Mouse (Mus musculus) spleen, adult 2 months (tissue): ENCODE results near the gene Pced1a.

Experiments used
- CTCF ChIP-seq: fragments of 200-500 bp; IDR thresholded peaks from 2 replicates; pipeline ENCODE4 v1.5.1; 2011; ENCODE audit warnings: mild to moderate bottlenecking, inconsistent platforms; ENCODE audit not compliant: insufficient read depth, insufficient read length, insufficient replicate concordance; ENCODE audit errors: extremely low read depth
- POLR2A ChIP-seq: fragments of 200-500 bp; IDR thresholded peaks from 2 replicates; pipeline ENCODE4 v1.6.1; 2011; ENCODE audit warnings: low read depth, low read length, inconsistent platforms

- TF ChIP-seq POLR2A, result no peak
- TF ChIP-seq CTCF, result no peak
Measured at GRCm38 (mm10) chr2:130423397-130424125, 940 bp downstream of the Pced1a start.
